Mouse (Mus musculus) spleen, adult 18-20 months (tissue): ENCODE results near the gene S100a4.

Experiments used
- DNase-seq, 2 experiments: peaks; one replicate each; pipeline ENCODE4 v3.0.0; 2022; ENCODE audit warnings: mixed read lengths in 2 of 2

Gene S100a4

DNA sequence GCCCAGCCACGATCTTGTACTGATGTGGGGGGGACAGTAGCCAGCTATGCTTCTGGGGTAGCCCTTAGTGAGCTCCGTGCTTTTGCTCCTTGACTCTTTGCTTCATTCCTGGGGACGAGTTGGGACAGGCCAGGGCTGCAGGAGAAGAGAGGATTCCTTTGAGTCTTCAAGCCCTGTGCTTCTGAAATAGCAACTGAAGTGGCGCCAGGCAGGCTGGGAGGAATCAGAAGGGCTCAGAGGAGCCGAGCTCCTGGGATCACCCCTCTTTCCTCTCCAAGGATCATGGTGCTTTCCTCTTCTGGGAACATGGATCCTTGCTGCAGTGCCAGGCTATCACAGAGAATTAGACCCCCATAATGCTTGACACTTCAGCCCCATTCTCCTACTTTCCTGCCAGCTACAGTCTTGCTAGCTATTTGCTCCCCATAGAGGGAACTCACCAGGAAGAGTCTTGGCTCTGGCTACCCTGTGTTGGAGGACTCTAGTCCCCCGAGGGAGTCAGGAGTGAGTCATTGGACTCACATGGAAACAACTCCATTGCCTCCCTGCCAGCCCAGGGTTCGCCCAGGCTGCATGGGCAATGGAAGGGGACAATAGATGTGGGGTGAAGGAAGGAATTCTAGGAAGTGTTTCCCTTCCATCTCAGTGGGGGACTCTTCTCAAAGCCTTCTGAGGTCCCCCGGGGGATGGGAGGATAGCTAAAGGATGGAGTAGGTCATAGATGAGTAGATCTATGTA, 2.9 kb upstream of the S100a4 start:
- DNase-seq, result no peak

DNA sequence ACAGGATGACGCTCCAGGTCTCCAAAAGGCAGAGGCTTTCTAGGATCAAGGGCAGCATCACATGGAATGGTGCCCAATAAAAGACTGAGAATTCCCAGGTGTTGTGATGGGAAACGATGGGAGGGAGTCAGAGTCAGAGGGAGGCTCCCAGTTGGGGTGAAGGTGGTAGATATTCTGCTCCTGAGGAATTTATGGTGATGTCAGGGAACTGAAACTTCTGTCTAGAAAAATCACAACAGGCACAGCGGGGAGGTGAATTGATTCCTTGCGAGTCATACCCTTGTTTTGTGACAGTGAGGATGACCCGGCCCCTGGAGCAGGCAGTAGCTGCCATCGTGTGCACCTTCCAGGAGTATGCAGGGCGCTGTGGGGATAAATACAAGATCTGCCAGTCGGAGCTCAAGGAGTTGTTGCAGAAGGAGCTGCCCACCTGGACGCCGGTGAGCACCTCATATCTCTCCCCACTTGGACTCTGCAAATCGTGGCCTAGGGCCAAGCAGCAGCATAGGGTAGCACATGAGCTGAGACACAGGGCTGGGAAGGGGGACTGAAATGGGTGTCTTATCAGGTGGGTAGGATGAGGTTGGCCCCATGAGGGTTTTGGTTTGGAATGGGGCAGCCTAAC, 2.0 kb upstream of the S100a4 start, which contains the start of gene Gm42674:
Gm42674 (plus strand) TSS at position 419 of the 625 bp plus-strand sequence.
- no peak for DNase-seq

DNA sequence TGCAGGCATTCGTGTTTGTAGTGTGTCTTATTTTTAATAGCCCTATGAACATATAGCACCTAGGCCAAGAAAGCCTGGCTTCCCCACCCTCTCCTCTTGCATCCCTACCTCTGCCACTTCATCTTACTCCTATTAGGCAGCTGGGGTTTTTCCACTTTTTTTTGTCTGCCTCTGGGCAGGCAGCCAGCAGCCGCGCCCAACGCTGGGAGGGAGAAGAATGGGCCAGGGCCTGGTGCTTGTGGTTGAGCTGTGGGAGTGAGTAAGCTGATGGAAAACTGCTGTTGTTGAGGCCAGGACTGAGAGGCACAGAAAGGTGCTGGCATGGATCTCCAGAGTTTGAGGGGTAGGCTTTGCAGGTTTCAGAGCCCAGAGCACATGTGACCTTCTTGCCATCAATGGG, 845 bp downstream of the S100a4 start:
- peak in 1 of 2 experiments; percentile 34 for DNase-seq

DNA sequence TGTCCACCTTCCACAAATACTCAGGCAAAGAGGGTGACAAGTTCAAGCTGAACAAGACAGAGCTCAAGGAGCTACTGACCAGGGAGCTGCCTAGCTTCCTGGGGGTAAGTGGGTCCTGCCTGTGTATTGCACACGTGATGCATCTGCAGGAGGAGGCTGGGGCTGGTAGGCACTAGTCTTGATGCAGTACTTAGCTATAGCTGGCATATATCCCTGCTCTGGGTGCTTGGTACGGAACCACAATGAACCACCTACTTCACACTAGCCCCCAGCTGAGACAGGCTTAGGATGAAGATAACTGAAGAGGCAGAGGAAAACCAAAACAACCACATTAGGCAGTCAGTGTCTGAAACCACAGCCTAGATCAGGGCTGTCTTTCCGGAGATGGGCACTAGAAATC, 1.5 kb downstream of the S100a4 start:
- no peak for DNase-seq

DNA sequence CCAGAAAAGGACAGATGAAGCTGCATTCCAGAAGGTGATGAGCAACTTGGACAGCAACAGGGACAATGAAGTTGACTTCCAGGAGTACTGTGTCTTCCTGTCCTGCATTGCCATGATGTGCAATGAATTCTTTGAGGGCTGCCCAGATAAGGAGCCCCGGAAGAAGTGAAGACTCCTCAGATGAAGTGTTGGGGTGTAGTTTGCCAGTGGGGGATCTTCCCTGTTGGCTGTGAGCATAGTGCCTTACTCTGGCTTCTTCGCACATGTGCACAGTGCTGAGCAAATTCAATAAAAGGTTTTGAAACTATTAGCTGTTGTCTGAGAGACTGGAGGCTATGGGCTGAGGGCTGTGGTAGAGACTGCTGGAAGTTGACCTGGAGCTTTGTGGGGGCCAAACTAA, 2.2 kb downstream of the S100a4 start:
- no peak for DNase-seq

DNA sequence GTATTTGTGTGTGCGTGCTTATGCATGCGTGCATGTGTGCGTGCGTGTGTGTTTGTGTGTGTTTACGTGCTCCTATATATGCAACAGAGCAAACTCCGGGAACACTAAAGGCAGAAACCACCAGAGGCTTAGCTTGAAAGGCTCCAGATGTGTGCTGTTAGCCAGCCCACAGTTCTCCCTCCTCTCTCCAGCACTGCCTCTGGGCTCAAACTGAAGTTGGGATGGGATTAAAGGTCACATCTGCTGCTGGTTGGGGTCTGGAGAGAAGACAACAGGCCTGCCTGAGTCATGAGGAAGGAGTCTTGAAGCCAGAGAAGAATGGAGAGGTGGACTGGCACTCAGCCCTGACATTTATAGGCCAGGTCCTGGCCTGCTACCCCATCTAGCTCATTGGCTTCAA, 2.6 kb downstream of the S100a4 start:
- no peak for DNase-seq

DNA sequence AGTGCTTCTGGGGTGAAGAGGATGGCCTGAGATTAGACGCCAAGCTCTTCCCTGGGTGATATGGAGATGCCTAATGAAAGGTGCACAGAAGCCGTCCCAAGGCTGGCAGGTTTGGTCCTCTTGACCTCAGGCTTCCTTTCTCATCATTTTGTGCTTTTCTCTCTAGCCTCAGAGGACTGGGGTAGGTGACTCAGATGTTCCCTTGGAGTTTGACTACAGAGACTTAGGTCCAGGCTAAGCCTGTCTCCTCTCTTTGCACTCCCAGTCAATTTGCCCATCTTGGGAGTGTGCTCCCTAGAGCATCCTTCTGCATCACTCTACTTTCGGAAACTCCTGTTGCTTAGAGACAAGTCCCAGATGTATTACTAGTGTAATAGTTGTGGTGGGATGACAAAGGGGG, 3.8 kb downstream of the S100a4 start:
- DNase-seq, result no peak

DNA sequence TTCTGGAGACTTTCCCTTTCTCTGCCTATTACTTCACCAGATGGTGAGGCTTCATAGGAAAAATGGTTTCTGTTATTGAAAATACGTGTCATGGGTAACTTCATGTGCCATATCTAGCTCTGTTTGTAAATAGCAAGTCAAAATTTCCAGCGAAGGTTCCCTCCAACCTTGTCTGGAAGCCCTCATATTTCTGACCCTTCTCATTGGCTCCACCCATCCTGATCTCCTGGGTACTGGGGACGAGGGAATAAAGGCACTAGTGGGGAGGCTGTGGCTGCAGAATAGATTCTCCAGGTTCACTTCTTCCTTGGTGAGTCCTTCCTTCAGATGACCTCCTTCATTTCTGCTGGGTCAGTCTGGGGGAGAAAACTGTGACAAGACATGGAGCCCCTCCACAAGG, 4.7 kb downstream of the S100a4 start, which contains the start of gene S100a5:
S100a5 (plus strand) TSS at position 301 of the 400 bp plus-strand sequence.
- DNase-seq, result no peak

DNA sequence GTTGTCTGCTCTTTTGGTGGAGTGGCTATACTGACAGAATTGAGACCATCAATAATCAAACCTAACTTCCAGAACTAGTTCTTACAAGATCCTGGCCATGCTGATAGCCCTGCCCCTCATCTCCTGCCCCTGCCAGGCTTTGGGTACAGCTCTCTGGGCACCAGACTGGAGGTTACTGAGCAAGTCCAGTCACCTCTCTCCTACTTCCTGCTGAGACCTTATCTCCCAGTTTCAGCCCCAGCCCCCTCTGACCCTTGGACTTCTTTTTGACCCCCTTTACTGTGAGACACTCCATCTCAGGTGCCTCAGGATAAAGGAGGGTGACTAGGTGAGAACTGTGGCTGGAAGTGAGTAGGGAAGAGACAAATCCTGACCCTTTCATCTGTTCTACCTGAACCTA, 5.5 kb downstream of the S100a4 start:
- DNase-seq, result no peak

DNA sequence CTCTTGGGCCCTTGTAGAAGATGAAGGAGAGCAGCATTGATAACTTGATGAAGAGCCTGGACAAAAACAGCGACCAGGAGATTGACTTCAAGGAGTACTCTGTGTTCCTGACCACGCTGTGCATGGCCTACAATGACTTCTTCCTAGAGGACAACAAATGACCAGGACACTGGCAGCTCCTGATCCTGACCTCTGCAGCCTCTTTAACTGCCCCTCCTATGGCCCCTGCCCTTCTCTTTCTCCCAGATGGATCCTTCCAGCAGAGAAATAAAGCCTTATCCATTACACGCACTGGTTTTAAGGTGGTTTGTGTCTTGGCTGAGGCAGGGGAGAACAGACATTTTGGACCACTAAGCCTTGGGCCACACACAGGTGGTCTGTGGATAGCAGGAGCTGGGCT, 7.9 kb downstream of the S100a4 start:
- no peak for DNase-seq

DNA sequence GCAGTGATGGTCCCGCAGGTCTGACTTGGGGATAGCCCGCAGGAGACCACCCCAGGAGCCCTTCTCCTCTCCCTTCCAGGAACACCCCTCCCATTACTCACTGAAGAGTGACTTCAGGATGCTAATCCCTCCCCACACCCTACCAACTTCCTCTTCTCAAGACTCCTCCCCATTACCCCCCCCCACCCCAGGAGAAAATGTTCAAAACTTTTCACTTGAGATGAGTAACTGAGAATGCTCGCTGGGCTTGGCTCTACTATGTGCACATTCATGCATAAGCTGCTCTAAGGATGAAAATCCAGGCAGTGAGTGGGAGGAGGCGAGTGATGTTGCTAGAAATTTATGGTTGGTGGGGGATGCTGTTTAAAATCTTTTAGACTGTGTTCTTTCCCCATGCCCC, 8.5 kb downstream of the S100a4 start:
- DNase-seq, result no peak

DNA sequence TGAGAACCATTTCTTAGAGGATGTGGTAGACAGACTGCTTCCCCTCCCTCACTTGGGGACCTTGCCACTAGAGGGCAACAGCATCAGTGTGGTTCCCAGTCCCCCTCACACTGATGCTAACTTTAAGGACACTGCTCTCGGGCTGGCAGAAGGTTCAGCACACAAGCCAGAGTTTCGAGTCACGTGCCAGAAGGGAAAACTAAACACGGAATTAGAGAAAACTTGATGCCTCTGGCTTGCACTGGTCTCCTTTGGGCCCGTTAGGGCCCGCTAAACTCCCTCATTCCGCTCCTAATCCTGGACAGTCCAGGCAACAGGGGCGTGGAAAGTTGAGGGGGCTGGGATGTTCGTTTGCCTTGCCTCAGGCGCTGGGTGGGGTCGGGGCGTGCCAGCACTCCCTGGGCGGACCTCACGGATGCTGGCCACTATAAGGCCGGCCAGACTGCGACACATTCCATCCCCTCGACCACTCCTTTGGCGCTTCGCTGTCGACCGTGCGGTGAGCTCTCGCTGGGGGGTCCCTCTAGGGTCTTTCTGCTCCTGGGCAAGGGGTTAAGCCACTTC, 9.2 kb downstream of the S100a4 start, which contains the start of gene S100a6:
S100a6 (plus strand) TSS at position 155 of the 564 bp plus-strand sequence.
- peak; percentile 73 to 77 for DNase-seq

DNA sequence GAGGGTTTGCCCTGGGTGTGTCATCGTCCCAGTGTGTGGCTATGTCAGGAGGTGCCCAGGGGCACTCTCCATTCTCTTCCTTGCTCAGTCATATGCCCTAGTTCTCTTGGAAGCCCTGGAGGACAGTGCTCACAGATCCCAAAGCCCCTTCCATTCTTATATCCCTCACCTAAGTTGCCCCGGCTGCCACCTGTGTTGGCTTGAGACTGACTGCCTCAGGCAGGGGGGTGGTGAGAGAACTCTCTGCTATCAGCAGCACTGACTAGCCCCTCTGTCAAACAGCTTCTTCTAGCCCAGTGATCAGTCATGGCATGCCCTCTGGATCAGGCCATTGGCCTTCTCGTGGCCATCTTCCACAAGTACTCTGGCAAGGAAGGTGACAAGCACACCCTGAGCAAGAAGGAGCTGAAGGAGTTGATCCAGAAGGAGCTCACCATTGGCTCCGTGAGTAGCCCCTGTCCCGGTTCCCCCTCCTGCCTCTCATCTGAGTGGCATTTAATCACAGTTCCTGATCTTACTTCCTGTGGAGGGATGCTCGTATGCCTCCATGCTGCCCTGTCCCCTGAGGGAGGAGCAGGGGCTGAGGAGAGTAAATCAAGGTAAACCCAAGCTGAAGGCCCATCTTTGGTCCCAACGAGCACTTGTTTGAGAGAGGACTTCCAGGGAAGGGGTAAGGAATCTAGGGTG, 10.0 kb downstream of the S100a4 start:
- no peak for DNase-seq

DNA sequence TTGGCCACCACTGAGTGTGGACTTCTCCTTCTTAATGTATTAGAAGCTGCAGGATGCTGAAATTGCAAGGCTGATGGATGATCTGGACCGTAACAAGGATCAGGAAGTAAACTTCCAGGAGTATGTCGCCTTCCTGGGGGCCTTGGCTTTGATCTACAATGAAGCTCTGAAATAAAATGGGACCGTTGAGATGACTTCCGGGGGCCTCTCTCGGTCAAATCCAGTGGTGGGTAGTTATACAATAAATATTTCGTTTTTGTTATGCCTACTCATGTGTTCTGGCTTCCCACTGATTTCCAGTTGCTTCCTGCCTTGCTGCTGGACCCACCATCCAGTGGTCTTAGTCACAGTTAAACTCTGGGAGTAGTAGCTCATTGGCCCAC, 10.6 kb downstream of the S100a4 start:
- no peak for DNase-seq

DNA sequence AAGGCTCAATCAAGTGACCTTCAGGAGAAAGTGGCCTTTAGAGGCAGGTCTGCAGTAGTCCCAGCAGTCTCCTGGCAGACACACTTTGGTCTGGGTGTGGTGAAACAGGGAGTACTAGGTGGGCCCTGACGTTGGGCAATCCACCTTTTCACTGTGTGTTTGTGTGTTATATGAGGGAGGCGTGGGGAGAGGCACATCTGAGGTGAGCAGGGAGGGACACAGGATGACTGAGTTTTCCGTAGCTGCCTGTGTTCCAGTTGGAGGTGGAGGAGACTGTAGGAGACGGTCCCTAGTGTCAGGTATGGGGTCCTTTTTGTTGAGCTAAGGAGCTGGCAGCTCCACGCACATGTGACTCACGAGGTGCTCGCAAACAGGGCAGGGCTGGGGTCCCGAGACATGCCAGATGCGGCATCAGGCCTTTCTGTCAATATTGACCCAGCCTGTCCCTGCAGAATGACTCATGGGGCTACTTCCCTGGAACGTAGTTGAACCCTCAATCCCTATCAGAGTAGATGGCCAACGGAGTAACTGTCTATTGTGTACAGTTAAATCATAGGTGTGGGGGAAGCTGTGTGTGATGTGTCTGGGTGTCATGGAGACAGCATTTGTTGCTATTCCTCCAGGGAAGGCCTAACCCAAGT, 11.2 kb downstream of the S100a4 start:
- DNase-seq, result no peak

DNA sequence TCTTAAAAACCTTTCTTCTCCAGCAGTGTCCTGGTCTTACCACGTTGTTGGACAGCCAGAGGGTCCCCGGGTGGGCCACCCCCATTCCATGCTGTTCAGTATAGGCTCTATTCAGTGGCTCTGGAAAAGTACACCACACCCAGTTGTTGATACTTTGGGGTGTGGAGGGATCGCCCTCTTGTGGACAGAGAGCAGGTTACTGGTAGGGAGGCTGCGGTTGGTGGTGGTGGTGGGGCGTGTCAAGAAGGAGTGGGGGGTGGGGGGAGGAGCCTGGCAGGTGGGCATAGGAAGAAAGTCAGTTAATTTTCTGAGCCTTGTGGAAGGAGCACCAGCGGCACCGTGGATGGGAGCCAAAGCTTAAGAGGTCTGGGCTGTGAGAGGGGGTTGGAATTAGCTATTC, 11.8 kb downstream of the S100a4 start:
- DNase-seq, result peak; percentile 59 to 68

DNA sequence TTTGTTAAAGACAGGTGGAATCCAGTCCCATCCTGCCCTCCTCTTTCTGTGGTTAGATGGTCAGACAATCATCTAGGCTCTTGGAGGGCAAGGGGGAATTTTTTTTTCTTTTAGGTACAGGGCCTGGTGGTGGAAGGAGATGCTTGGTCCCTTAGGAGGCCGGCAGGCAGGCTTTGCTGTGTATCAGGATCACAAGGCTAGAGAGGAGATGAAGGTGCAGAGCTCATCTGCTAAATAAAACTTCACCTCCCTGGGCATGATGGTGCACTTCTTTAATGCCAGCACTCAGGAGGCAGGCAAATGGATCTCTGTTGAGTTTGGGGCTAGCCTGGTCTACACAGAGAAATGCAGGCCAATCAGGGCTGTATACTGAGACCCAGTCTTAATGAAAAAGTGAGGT, 12.3 kb downstream of the S100a4 start:
- DNase-seq, result no peak

DNA sequence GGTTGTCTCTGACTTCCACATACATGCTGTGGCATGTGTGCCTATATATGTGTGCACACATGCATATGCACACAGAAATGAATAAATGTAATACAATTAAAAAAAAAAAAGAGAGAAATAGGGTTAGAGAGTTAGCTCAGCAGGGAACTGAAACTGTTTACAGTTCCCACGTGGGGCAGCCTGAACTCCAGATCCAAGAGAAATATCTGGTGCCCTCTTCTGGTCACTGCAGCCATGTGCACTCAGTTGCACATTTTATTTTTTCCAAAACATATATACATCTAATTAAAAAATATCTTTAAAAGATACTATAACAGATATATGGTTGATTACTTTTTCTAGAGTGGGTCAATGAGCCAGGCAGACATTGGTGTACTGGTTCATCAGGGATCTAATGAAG, 14.0 kb downstream of the S100a4 start:
- no peak for DNase-seq

DNA sequence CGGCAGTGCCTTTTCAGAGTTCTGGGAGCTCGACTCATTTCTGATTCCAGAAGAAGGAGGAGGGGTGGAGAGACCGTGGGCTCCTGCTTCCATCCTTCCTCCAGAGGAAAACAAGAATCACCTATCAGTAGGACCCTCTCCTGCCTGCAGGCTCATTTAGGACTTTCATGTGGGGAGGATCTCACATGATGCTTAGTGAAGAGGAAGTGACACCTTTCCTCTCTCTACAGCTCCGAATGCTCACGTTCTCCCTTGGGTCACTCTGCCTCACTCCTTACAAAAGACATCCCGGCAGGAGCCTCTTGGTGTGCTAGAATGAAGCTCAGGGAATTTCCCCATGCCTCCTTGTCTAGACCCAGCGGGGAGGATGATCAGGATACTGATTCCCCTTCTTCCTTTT, 18.0 kb downstream of the S100a4 start:
- no peak for DNase-seq

DNA sequence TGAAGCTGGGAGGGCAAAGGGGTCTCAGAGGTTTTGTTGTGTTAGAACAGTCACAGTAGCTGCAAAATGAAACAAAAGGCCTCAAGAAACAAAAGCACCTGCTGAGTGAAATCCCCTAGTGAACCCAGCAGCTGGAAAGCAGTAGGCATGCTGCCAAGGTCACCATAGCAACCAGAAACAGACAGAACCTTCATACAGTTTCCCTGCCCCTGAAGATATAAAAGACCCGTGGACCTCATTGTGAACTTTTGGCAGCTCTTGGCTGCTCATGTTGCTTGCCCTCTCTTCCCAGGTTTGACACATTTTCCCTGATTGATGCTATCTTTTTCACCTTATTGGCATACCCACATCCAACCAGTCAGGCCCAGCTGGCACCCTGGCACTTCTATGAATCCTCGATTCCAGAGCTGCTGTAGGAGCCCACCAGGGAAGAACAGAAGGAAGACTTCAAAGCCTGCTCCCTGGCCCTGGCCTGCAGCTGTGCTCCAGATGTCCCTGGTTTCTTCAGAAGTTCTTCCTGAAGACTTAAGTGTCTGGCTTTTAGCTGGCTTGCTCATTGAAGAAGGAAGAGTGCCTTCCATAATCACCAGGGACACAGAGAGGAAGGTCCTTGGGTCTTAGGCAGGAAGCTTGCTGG, 20.0 kb downstream of the S100a4 start:
- DNase-seq, result no peak

DNA sequence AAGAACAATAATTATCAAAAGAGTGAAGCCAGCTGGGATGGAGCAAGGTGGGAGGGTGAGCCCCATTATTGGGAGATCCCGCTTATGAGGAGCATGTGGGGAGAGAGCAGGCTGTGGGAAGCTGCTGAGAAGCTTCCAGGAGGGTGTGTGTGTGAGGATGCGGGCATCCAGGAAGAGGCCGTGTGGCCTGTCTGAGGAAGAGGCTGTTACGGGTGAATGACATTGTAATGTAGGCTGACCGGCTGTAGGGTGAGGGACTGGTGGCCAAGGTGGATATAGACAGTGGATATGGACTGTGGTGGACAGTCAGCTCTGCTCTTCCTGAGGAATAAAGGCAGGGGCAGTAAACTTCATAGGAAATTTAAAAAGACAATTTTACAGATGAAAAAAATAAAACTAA, 21.9 kb downstream of the S100a4 start:
- no peak for DNase-seq

DNA sequence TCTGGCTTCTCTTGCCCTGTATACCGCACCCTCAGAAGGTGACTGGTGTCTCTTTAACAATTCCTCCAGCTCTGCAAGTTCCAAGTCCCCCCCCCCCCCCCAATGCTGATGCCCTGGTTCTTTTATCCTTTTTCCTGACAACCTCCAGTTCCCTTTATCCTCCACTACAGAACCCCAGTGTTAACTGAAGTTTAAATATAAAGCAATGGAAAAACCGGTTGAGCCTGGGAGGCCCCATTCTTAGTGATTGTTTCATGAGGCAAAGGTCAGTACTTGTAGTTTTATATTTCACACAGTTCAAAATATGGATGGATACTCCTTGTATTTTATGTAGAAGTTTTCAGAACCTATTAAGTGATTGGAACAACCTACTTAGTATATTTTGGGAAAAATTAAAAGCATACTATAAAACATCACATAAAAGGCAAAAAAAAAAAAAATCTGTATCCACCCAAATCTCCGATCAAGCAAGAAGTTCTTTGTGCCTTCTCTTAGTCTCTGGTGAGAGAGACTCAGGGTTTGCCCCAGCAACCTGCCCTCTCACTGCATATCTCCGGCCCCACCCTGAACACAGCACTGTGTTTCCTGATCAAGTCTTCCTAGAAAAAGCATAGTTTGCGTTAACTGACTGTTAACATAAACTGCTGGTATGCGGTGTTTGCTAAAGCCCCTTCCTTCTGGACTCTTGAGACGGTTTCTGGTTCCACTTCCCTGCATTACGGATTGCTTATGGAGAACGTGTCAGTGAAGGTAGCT, 22.9 kb downstream of the S100a4 start:
- no peak for DNase-seq
